Mouse (Mus musculus) neural tube, embryonic 15.5 days (tissue): ENCODE results near the gene Rnf2. TPM values are rescaled to one million over a fixed set of nuclear protein-coding genes. Genes with fewer than 3 reads are reported as not detected.

Source experiments
- ATAC-seq: fragments of 200-750 bp; cut with Nextera tagmentation; 2 replicates; pipeline ENCODE4 v1.8.0; 2017; ENCODE audit warnings: mild to moderate bottlenecking, moderate TSS enrichment, moderate library complexity; ENCODE audit not compliant: low FRiP score
- H3K27ac ChIP-seq: fragments of 300-500 bp; sonication (generic); replicated peaks from 2 replicates; pipeline ENCODE4 v1.5.1; 2015; ENCODE audit warnings: mild to moderate bottlenecking, inconsistent platforms
- H3K27me3 ChIP-seq: fragments of 300-500 bp; sonication (generic); replicated peaks from 2 replicates; pipeline ENCODE4 v1.6.1; 2015; ENCODE audit warnings: inconsistent platforms
- H3K36me3 ChIP-seq: fragments of 300-500 bp; sonication (generic); 2 replicates; pipeline ENCODE4 v1.6.1; 2015; ENCODE audit warnings: inconsistent platforms
- H3K4me1 ChIP-seq: fragments of 300-500 bp; sonication (generic); 2 replicates; pipeline ENCODE4 v1.6.1; 2015; ENCODE audit warnings: inconsistent platforms
- H3K4me2 ChIP-seq: fragments of 300-500 bp; sonication (generic); 2 replicates; pipeline ENCODE4 v1.6.1; 2015; ENCODE audit warnings: inconsistent platforms, mild to moderate bottlenecking, moderate library complexity
- H3K4me3 ChIP-seq: fragments of 300-500 bp; sonication (generic); replicated peaks from 2 replicates; pipeline ENCODE4 v1.5.1; 2015; ENCODE audit warnings: mild to moderate bottlenecking, inconsistent platforms
- H3K9ac ChIP-seq: fragments of 300-500 bp; sonication (generic); replicated peaks from 2 replicates; pipeline ENCODE4 v1.6.1; 2015; ENCODE audit warnings: mild to moderate bottlenecking, inconsistent platforms
- H3K9me3 ChIP-seq: fragments of 300-500 bp; sonication (generic); replicated peaks from 2 replicates; pipeline ENCODE4 v1.6.1; 2016; ENCODE audit warnings: inconsistent platforms
- WGBS: fragments of 180-500 bp; shearing (Covaris S2); methylation state at CpG from one replicate; pipeline ENCODE4 v1.1.7; 2015; ENCODE audit warnings: mixed read lengths; 5-methylcytosine and 5-hydroxymethylcytosine counted together
- microRNA-seq: library from miRNA; unstranded; fragments of <30 nt; microRNA quantifications from one replicate; pipeline ENCODE4, GENCODE M21; 2017
- polyA plus RNA-seq: library from polyadenylated mRNA; unstranded; fragments of >200 nt; fragmentation: Nextera tagmentation; extraction: Ambion mirVana; gene quantifications from 2 replicates; pipeline ENCODE4 v1.2.1, GENCODE M21; 2015

Rnf2 gene
- polyA plus RNA-seq, 1 experiment from 2014 or later: 93.0 TPM

GRCm38 (mm10) chr1:151428263-151429221 lies 72.2 kb downstream of the Rnf2 start, which contains the start of the genes Swt1 and Trmt1l:
TSS of gene Swt1 (minus strand) at chr1:151428455.
TSS of gene Trmt1l (plus strand) at chr1:151428542.
- WGBS: 0% methylated on average over 74 of the region's 74 CpGs
- Histone ChIP-seq H3K27ac (peak within 1 kb of the TSS; percentile 97), H3K27me3 (no peaks in the 10 kb centered on the region), H3K9me3 (no peaks in the 10 kb centered on the region), H3K9ac (peak within 1 kb of the TSS; percentile 98), H3K4me1 (peaks cover 19% of the 10 kb centered on the region), H3K36me3 (no peaks in the 10 kb centered on the region), H3K4me2 (peak within 1 kb of the TSS; percentile 71), H3K4me3 (peak within 1 kb of the TSS; percentile 98)
- ATAC-seq: peak; percentile 100

- no peaks in the 10 kb centered on the region for H3K27me3 ChIP-seq
- under 1% methylated on average over 26 of the region's 26 CpGs for WGBS
- peak overlapping the region; percentile 71 for H3K4me2 ChIP-seq
- H3K27ac ChIP-seq: peak overlapping the region; percentile 97
- ATAC-seq: peak; percentile 68
- H3K36me3 ChIP-seq: no peaks in the 10 kb centered on the region
- peaks cover 19% of the 10 kb centered on the region for H3K4me1 ChIP-seq
- peak overlapping the region; percentile 98 for H3K4me3 ChIP-seq
- no peaks in the 10 kb centered on the region for H3K9me3 ChIP-seq
- peak overlapping the region; percentile 75 for H3K9ac ChIP-seq
Observed at GRCm38 (mm10) chr1:151427888-151428262, 72.9 kb downstream of the Rnf2 start.

GRCm38 (mm10) chr1:151426947-151427600 lies 73.7 kb downstream of the Rnf2 start:
- H3K9me3 ChIP-seq: no peaks in the 10 kb centered on the region
- H3K27me3 ChIP-seq: no peaks in the 10 kb centered on the region
- H3K4me3 ChIP-seq: peak overlapping the region; percentile 98
- 0 out of 2 replicates have a peak, but pooled peaks cover 6% of the 10 kb centered on the region for H3K36me3 ChIP-seq
- H3K27ac ChIP-seq: no peak overlapping the region
- ATAC-seq: no peak
- H3K9ac ChIP-seq: peak overlapping the region; percentile 75; the same call in 1 of the 2 replicates
- WGBS: 34% methylated on average over 7 of the region's 7 CpGs
- peak overlapping the region; percentile 71 for H3K4me2 ChIP-seq
- peaks cover 19% of the 10 kb centered on the region for H3K4me1 ChIP-seq

- WGBS: 91% methylated on average over 3 of the region's 3 CpGs
- ATAC-seq: no peak
- no peak overlapping the region for H3K4me3 ChIP-seq
- H3K4me1 ChIP-seq: peaks cover 4% of the 10 kb centered on the region
- peaks cover 22% of the 10 kb centered on the region for H3K36me3 ChIP-seq
- no peaks in the 10 kb centered on the region for H3K27me3 ChIP-seq
- no peak overlapping the region for H3K4me2 ChIP-seq
- H3K9ac ChIP-seq: no peak overlapping the region
- H3K9me3 ChIP-seq: no peaks in the 10 kb centered on the region
- H3K27ac ChIP-seq: no peak overlapping the region
Observed at GRCm38 (mm10) chr1:151422178-151422577, 78.6 kb downstream of the Rnf2 start.

- WGBS: 94% methylated on average over 3 of the region's 3 CpGs
- Histone ChIP-seq H3K9ac (no peak overlapping the region), H3K9me3 (no peaks in the 10 kb centered on the region), H3K4me2 (no peak overlapping the region), H3K27me3 (no peaks in the 10 kb centered on the region), H3K4me1 (no peaks in the 10 kb centered on the region), H3K4me3 (no peak overlapping the region), H3K36me3 (peaks cover 15% of the 10 kb centered on the region), H3K27ac (no peak overlapping the region)
- ATAC-seq: no peak
Observed at GRCm38 (mm10) chr1:151409827-151410226, 90.9 kb downstream of the Rnf2 start.

Small RNAs within 50 kb of the gene (microRNA-seq; reads per million reads assigned to microRNA genes)
- 1.4 reads per million for gene Mir7682

Other genes with a start within 250 kb of the Rnf2 start
- 205 and 214 TPM in 2 replicates for gene Ivns1abp, start 156.5 kb downstream of the Rnf2 start, polyA plus RNA-seq
- gene Swt1, start 72.5 kb downstream of the Rnf2 start, polyA plus RNA-seq: 15.1 and 16.9 TPM in 2 replicates
- gene Trmt1l, start 72.4 kb downstream of the Rnf2 start, polyA plus RNA-seq: 46.8 and 47.1 TPM in 2 replicates
- gene Fam129a, start 70.2 kb upstream of the Rnf2 start, polyA plus RNA-seq: 3.6 and 5.4 TPM in 2 replicates